Mouse (Mus musculus): ENCODE results near the gene Pfkfb4. TPM values are rescaled to one million over a fixed set of nuclear protein-coding genes. Genes with fewer than 3 reads are reported as not detected.

Pfkfb4 gene
- polyA plus RNA-seq, 1 experiment from 2014 or later: 7.4 TPM

DNA sequence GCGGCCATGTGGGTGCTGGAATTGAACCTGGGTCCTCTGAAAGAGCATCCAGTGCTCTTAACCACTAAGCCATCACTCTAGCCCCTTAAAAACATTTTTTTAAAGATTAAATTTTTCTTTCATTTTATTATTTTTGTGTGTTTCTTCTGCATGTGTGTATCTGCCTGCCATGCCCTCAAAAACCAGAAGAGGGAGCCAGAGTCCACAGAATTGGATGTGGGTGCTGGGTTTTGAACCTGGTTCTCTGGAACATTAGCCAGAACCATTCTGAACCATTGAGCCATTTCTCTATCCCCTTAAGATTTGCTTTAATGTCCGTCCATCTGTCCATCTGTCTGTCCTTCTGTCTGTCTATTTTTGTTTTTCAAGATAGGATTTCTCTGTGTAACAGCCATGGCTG, 11.6 kb downstream of the Pfkfb4 start:
- H3K27me3 ChIP-seq (replicated peaks; ENCODE audit: control insufficient read depth, insufficient read depth, low read length): no peaks in the 10 kb centered on the region
- WGBS: 38% methylated on average over 2 of the region's 2 CpGs
- no peaks in the 10 kb centered on the region for H3K36me3 ChIP-seq (ENCODE audit: control insufficient read depth, insufficient read depth, low read length)
- H3K27ac ChIP-seq (ENCODE audit: low read depth, low read length): no peak overlapping the region
- no peak overlapping the region for H3K4me3 ChIP-seq (ENCODE audit: low read depth, low read length)
- H3K9me3 ChIP-seq (ENCODE audit: control insufficient read depth, low read length): no peaks in the 10 kb centered on the region
- DNase-seq (ENCODE audit: low spot score): no peak
- peaks cover 9% of the 10 kb centered on the region for H3K4me1 ChIP-seq (replicated peaks; ENCODE audit: control insufficient read depth, insufficient read depth, low read length)
- no peak overlapping the region for H3K9ac ChIP-seq (ENCODE audit: low read depth, low read length)
- H3K4me2 ChIP-seq: no peak overlapping the region
- no peak for ATAC-seq (replicated peaks; ENCODE audit: low FRiP score)

DNA sequence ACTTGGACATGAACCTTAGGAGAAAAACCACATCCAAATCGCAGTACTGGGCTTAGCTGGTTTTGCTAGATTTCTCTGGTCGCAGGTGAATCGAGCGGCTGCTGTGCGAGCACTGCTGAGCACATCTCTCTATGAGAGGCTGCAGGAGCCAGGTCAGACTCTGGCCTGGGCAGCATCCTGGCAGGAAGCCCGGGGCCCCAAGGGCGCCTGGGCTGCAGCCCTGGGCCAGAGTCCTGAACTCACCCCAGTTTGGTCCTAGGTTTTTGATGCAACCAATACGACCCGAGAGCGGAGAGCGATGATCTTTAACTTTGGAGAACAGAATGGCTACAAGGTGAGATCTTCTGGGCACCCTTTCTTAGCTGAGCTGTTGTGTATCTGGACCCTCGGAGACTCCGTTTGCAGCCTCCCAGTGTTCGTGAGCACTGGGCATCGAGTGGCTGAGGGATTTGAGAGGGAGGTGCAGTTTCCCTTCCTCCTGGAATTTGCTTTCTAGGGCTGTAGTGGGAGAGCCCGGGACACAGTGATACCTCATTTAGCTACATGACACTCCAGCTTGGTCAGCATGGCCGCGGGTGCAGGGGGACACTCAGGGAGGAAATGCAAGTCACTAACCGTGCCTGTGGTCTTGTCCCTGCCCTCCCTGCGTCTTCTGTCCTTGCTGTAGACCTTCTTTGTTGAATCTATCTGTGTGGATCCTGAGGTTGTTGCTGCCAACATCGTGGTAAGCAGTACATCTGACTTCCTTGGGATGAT, 15.6 kb downstream of the Pfkfb4 start:
- H3K27me3 ChIP-seq (replicated peaks; ENCODE audit: control insufficient read depth, insufficient read depth, low read length): no peaks in the 10 kb centered on the region
- ATAC-seq (replicated peaks; ENCODE audit: low FRiP score) (no peak), DNase-seq (ENCODE audit: low spot score) (no peak)
- H3K4me3 ChIP-seq (ENCODE audit: low read depth, low read length): no peak overlapping the region
- peaks cover 17% of the 10 kb centered on the region for H3K4me1 ChIP-seq (replicated peaks; ENCODE audit: control insufficient read depth, insufficient read depth, low read length)
- H3K9me3 ChIP-seq (ENCODE audit: control insufficient read depth, low read length): no peaks in the 10 kb centered on the region
- 71% methylated on average over 21 of the region's 21 CpGs for WGBS
- H3K4me2 ChIP-seq: no peak overlapping the region
- H3K27ac ChIP-seq (ENCODE audit: low read depth, low read length): no peak overlapping the region
- no peak overlapping the region for H3K9ac ChIP-seq (ENCODE audit: low read depth, low read length)
- H3K36me3 ChIP-seq (ENCODE audit: control insufficient read depth, insufficient read depth, low read length): no peaks in the 10 kb centered on the region

DNA sequence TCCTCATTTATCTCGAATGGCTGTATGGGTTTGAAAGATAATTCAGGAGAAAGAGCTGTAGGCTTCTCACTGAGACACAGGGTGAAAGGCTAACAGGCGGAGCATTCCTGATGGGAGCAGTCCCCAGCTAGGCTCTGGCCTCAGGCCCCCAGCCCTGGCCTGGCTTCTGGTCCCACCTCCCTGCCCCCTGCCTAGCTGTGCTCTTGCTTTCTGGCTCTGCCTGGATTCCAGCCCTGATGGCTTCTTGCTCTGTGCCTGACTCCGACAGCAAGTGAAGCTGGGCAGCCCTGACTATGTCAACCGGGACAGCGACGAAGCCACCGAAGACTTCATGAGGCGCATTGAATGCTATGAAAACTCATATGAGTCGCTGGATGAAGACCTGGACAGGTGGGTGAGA, 16.5 kb downstream of the Pfkfb4 start:
- WGBS: 74% methylated on average over 9 of the region's 9 CpGs
- H3K4me1 ChIP-seq (replicated peaks; ENCODE audit: control insufficient read depth, insufficient read depth, low read length): peaks cover 17% of the 10 kb centered on the region
- ATAC-seq (replicated peaks; ENCODE audit: low FRiP score): no peak

DNA sequence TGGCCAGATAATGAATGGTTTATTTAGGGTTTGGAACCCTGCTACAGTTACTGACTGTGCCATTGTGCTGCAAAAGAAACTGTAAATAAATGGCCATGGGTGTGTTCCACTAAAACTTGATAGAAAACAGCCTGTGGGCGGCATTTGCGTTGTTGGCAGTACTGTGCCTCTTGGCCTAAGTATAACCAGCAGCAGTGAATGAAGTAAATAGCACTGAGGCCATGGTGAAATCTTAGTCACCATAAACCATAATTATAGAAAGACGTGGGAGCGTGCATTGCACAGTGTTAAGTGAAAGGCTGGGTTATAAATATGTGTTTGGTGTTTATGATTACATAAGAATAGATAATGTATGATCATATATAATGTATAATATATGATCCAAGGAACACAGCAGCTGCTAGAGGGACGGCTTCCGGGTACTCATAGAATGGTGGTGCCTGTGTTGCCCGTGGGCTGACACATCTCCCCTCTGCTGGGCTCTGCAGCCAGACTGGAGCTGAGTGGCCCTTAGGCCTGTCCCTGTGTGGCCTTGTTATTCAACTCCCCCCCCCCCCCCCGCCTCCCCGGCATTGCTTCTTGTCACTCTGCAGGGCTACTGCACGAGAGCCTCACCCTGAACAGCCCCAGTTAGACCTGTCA, 17.5 kb downstream of the Pfkfb4 start:
- H3K4me2 ChIP-seq: no peak overlapping the region
- no peaks in the 10 kb centered on the region for H3K27me3 ChIP-seq (replicated peaks; ENCODE audit: control insufficient read depth, insufficient read depth, low read length)
- H3K9me3 ChIP-seq (ENCODE audit: control insufficient read depth, low read length): no peaks in the 10 kb centered on the region
- H3K4me1 ChIP-seq (replicated peaks; ENCODE audit: control insufficient read depth, insufficient read depth, low read length): peaks cover 17% of the 10 kb centered on the region
- no peak for DNase-seq (ENCODE audit: low spot score)
- H3K36me3 ChIP-seq (ENCODE audit: control insufficient read depth, insufficient read depth, low read length): no peaks in the 10 kb centered on the region
- no peak overlapping the region for H3K9ac ChIP-seq (ENCODE audit: low read depth, low read length)
- H3K4me3 ChIP-seq (ENCODE audit: low read depth, low read length): no peak overlapping the region
- ATAC-seq (replicated peaks; ENCODE audit: low FRiP score): no peak
- no peak overlapping the region for H3K27ac ChIP-seq (ENCODE audit: low read depth, low read length)
- WGBS: 67% methylated on average over 10 of the region's 10 CpGs

More for the DNA sequence above, 16.5 kb downstream of the Pfkfb4 start:
- Histone ChIP-seq H3K36me3 (ENCODE audit: control insufficient read depth, insufficient read depth, low read length) (no peaks in the 10 kb centered on the region), H3K4me3 (ENCODE audit: low read depth, low read length) (no peak overlapping the region), H3K27me3 (replicated peaks; ENCODE audit: control insufficient read depth, insufficient read depth, low read length) (no peaks in the 10 kb centered on the region), H3K9me3 (ENCODE audit: control insufficient read depth, low read length) (no peaks in the 10 kb centered on the region), H3K27ac (ENCODE audit: low read depth, low read length) (no peak overlapping the region), H3K4me2 (no peak overlapping the region), H3K9ac (ENCODE audit: low read depth, low read length) (no peak overlapping the region)
- no peak for DNase-seq (ENCODE audit: low spot score)

DNA sequence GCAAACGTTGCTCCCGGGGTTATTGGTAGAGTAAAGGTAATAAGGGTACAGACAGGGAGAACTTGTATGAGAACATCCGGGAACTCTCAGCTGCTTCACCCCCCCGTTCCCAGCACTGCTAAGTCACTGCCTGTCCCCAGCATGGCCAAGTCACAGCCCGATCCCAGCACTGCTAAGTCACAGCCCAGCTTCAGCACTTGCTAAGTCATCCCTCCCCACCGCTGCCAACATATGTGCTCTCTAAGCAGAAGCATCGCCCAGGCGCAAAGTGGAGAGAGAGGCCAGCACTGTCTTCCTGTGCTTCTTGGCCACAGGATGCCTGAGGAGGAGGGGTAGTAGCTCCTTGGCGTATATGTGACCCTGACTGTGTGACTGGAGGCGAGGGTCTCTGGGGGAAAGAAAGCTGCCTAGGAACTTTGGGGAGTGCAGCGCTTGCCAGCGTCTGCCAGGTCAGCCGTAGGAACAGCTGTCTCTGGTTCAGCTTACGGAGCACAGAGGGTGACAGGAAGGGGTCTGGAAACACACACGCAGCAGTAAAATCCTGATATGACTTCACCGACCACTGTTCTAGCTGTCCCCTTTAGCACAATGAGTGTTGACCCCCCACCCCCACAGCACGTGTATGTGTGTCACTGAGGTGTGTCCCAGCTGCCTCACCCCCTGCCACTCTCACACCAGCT, 18.2 kb downstream of the Pfkfb4 start:
- Histone ChIP-seq H3K9ac (ENCODE audit: low read depth, low read length) (no peak overlapping the region), H3K36me3 (ENCODE audit: control insufficient read depth, insufficient read depth, low read length) (no peaks in the 10 kb centered on the region), H3K4me2 (peak overlapping the region; percentile 33), H3K27me3 (replicated peaks; ENCODE audit: control insufficient read depth, insufficient read depth, low read length) (no peaks in the 10 kb centered on the region), H3K27ac (ENCODE audit: low read depth, low read length) (no peak overlapping the region), H3K4me1 (replicated peaks; ENCODE audit: control insufficient read depth, insufficient read depth, low read length) (peaks cover 17% of the 10 kb centered on the region), H3K9me3 (ENCODE audit: control insufficient read depth, low read length) (no peaks in the 10 kb centered on the region), H3K4me3 (ENCODE audit: low read depth, low read length) (no peak overlapping the region)
- DNase-seq (ENCODE audit: low spot score): no peak
- peak; percentile 61 for ATAC-seq (replicated peaks; ENCODE audit: low FRiP score)
- WGBS: 37% methylated on average over 17 of the region's 17 CpGs

DNA sequence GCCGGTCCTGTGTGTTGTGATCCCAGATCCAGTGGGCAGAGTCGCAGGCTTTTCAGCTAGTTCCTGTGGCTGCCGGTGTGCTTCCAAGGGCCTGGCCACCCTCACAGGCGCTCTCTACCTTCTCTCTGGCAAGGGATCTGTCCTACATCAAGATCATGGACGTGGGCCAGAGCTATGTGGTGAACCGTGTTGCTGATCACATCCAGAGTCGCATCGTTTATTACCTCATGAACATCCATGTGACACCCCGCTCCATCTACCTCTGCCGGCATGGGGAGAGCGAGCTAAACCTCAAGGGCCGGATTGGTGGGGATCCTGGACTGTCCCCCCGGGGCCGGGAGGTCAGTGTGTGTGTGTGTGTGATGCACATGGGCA, 18.7 kb downstream of the Pfkfb4 start:
- Histone ChIP-seq H3K4me1 (replicated peaks; ENCODE audit: control insufficient read depth, insufficient read depth, low read length) (peaks cover 21% of the 10 kb centered on the region), H3K27me3 (replicated peaks; ENCODE audit: control insufficient read depth, insufficient read depth, low read length) (no peaks in the 10 kb centered on the region), H3K4me3 (ENCODE audit: low read depth, low read length) (no peak overlapping the region), H3K27ac (ENCODE audit: low read depth, low read length) (no peak overlapping the region), H3K9ac (ENCODE audit: low read depth, low read length) (no peak overlapping the region), H3K9me3 (ENCODE audit: control insufficient read depth, low read length) (no peaks in the 10 kb centered on the region), H3K4me2 (no peak overlapping the region), H3K36me3 (ENCODE audit: control insufficient read depth, insufficient read depth, low read length) (no peaks in the 10 kb centered on the region)
- 83% methylated on average over 14 of the region's 14 CpGs for WGBS
- ATAC-seq (replicated peaks; ENCODE audit: low FRiP score): no peak
- DNase-seq (ENCODE audit: low spot score): no peak

DNA sequence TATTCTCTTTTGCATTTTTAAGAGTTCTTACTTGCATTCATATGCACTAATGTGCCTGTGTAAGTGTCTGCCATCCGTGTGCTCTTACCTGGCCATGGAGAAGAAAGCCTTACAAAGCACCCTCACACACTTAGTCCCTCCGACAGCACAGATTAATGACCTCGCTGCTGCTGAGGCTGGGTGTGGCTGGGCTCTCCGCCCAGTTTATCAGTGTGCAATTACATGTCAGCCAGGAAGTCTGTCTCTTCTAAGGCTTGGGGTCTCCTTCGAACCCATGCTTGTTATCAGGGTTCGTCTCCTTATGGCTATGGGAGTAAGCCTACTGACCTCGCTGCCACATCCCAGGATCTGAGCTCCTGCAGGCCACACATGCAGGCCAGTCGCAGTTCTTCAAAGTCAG, 23.8 kb downstream of the Pfkfb4 start:
- WGBS: 30% methylated on average over 8 of the region's 8 CpGs
- Histone ChIP-seq H3K4me2 (no peak overlapping the region; the same call in 1 of the 2 replicates), H3K9me3 (ENCODE audit: control insufficient read depth, low read length) (no peaks in the 10 kb centered on the region), H3K4me3 (ENCODE audit: low read depth, low read length) (no peak overlapping the region), H3K27me3 (replicated peaks; ENCODE audit: control insufficient read depth, insufficient read depth, low read length) (no peaks in the 10 kb centered on the region), H3K4me1 (replicated peaks; ENCODE audit: control insufficient read depth, insufficient read depth, low read length) (peaks cover 21% of the 10 kb centered on the region), H3K9ac (ENCODE audit: low read depth, low read length) (no peak overlapping the region), H3K27ac (ENCODE audit: low read depth, low read length) (no peak overlapping the region), H3K36me3 (ENCODE audit: control insufficient read depth, insufficient read depth, low read length) (no peaks in the 10 kb centered on the region)
- DNase-seq (ENCODE audit: low spot score) (no peak), ATAC-seq (replicated peaks; ENCODE audit: low FRiP score) (peak; percentile 70)

DNA sequence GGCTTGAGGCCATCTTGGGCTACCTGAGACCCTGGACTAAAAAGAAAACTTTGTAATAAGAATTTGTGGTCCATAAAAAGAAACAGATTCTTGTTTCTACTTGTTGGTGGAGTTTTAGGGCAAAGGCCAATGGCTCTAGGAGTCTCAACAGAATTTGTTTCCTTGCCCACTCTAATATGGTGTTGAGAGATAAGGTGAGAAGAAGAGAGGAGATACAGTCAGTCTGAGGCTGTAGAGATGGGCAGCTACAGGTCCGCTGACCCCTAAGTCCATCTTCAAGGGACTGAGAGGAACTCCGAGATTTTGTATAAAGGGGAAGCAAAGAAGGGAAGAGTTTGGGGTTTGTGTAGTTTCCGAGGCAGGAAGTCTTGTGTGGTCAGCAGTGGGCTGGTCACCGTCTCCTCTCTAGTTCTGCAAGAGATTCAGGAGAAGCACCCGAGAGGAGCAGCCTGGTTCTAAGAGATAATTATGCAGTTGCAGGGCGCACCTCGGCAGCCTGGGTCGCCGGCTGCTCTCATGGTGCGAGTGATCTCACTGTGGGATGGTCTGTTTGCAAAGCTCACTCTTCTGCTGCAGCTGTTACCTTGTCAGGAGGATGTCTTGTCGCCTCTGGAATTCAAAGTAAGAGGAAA, 25.5 kb downstream of the Pfkfb4 start:
- Histone ChIP-seq H3K4me1 (replicated peaks; ENCODE audit: control insufficient read depth, insufficient read depth, low read length) (peaks cover 21% of the 10 kb centered on the region), H3K36me3 (ENCODE audit: control insufficient read depth, insufficient read depth, low read length) (no peaks in the 10 kb centered on the region), H3K27me3 (replicated peaks; ENCODE audit: control insufficient read depth, insufficient read depth, low read length) (no peaks in the 10 kb centered on the region), H3K4me2 (peak overlapping the region; percentile 46), H3K9ac (ENCODE audit: low read depth, low read length) (no peak overlapping the region), H3K4me3 (ENCODE audit: low read depth, low read length) (peak overlapping the region; percentile 23; the same call in 1 of the 2 replicates), H3K27ac (ENCODE audit: low read depth, low read length) (peak overlapping the region; percentile 68; the same call in 1 of the 2 replicates), H3K9me3 (ENCODE audit: control insufficient read depth, low read length) (no peaks in the 10 kb centered on the region)
- ATAC-seq (replicated peaks; ENCODE audit: low FRiP score) (peak; percentile 88), DNase-seq (ENCODE audit: low spot score) (no peak)
- WGBS: 19% methylated on average over 11 of the region's 11 CpGs
